ENCODE assay signal across 8 mouse cellular contexts in the genomic region with DNA sequence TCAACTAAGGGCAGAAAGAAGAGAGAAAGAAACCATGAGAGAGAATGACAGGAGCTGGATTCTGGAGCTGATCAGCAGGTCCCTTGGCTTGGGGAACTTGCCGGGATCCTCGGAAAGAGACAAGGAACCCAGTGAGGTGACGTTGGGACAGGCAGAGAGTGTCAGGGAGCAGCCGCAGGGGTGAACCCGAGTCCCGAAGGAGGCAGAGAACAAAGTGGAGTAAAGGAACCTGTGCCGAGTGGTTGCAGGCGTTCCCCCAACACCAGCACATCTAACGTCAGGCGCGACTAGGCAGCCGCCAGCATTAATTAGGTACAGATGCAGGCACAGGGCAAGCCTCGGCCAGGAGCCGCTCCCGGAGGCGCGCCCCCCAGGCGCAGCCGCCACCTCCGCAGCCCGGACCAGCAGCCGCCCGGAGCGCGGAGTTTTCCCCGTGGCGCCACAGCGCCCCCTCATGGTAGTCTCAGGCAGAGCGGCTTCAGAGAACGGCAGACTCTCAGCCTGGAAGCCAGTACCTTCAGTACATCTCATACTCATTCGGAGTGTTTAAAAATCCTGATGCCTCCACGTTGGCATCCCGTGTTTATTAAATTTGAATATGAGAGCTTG. TPM values are rescaled to one million over a fixed set of nuclear protein-coding genes. Genes with fewer than 3 reads are reported as not detected.
DNase-seq lines count a peak whose midpoint lies in the region; ATAC-seq lines count a peak whose summit lies in the region.

No protein-coding gene starts in this region.

- 2% methylated on average over 33 of the region's 33 CpGs for WGBS in hindbrain, embryonic 11.5 days

- no peaks in the 10 kb centered on the region for H3K36me3 ChIP-seq in hindbrain, embryonic 11.5 days (ENCODE audit: control insufficient read depth, insufficient read depth, low read length)

- peaks cover 8% of the 10 kb centered on the region for H3K4me1 ChIP-seq in hindbrain, embryonic 11.5 days (replicated peaks; ENCODE audit: control insufficient read depth, insufficient read depth, low read length)

- H3K9ac ChIP-seq in hindbrain, embryonic 11.5 days (ENCODE audit: low read depth, low read length) = peak overlapping the region; percentile 8; the same call in 1 of the 2 replicates

- peak; percentile 77 for ATAC-seq in hindbrain, embryonic 11.5 days (ENCODE audit: low FRiP score)

- peak; percentile 85 for DNase-seq in MN1 (ENCODE audit: low spot score)
- DNase-seq in cerebellum, adult 9-10 months = peak; percentile 79
- DNase-seq in frontal cortex, adult 2 months (ENCODE audit: extremely low spot score in 1 of 2, low spot score in 1 of 2) = peak; percentile 21 to 93
- peak; percentile 92 for DNase-seq in hindbrain, embryonic 11.5 days (ENCODE audit: low spot score)
- peak; percentile 82 to 85 for DNase-seq in layer of hippocampus, postnatal 14 days (ENCODE audit: low spot score in 2 of 2)
- peak; percentile 91 for DNase-seq in lung, postnatal 14 days
- DNase-seq in retina, adult 2 months (ENCODE audit: low read depth, low spot score) = peak; percentile 44
- peak; percentile 81 to 86 for DNase-seq in thymus, postnatal 36 days

- peak overlapping the region; percentile 41 for H3K4me2 ChIP-seq in hindbrain, embryonic 11.5 days (replicated peaks; ENCODE audit: low read depth, low read length)

- H3K4me3 ChIP-seq in hindbrain, embryonic 11.5 days (ENCODE audit: low read depth, low read length) = peak overlapping the region; percentile 6; the same call in 1 of the 2 replicates

- H3K27ac ChIP-seq in hindbrain, embryonic 11.5 days (ENCODE audit: low read depth, low read length) = no peak overlapping the region

- peaks cover 49% of the 10 kb centered on the region for H3K27me3 ChIP-seq in hindbrain, embryonic 11.5 days (ENCODE audit: control insufficient read depth, insufficient read depth, low read length)

- H3K9me3 ChIP-seq in hindbrain, embryonic 11.5 days (ENCODE audit: control insufficient read depth, low read length) = no peaks in the 10 kb centered on the region

RNA-seq across cellular contexts. Expression of a gene that starts 31.1 kb away (rescaled TPM):
- not detected in 2 replicates for polyA plus RNA-seq in frontal cortex, adult 2 months (2012; rRNA removed)
- polyA plus RNA-seq in hindbrain, embryonic 11.5 days (2014; fragmentation: Nextera tagmentation; extraction: Ambion mirVana) = not detected in 2 replicates
- total RNA-seq in layer of hippocampus, postnatal 14 days (2021) = not detected

RNA-seq across cellular contexts. Expression of a gene that starts 46.9 kb away (rescaled TPM):
- polyA plus RNA-seq in frontal cortex, adult 2 months (2012; rRNA removed) = not detected in 2 replicates
- polyA plus RNA-seq in hindbrain, embryonic 11.5 days (2014; fragmentation: Nextera tagmentation; extraction: Ambion mirVana) = 0.91 and 1.1 TPM in 2 replicates
- under 1 TPM; 0.14 to 0.21 TPM for total RNA-seq in layer of hippocampus, postnatal 14 days (2021)
